Comparison of ENCODE assay signal across 20 mouse cellular contexts in genomic region chr15:30667819-30668587, GRCm38 (mm10).
A peak's percentile ranks its signal among the peaks of the same experiment; 100 is the strongest.
DNase-seq lines count a peak whose midpoint lies in the region; ATAC-seq and TF ChIP-seq lines count a peak whose summit lies in the region.
"Had no signal": no experiment of that assay in that cellular context is flagged by ENCODE, and none has a peak within 500 bp of the region (broad histone marks: within the 10 kb centered on the region; RNA-seq: fewer than 3 reads in every experiment).

No protein-coding gene starts in this region.

- ATAC-seq in forebrain, embryonic 15.5 days (replicated peaks), result peak; percentile 63; the same call in 1 of the 2 replicates
- peak; percentile 49; the same call in 1 of the 2 replicates for ATAC-seq in midbrain, embryonic 12.5 days (ENCODE audit: low FRiP score, low read depth)
- no peak; the same call in 1 of the 2 replicates for ATAC-seq in midbrain, embryonic 11.5 days (ENCODE audit: low FRiP score)
- no peak for ATAC-seq in hindbrain, postnatal 0 days
- ATAC-seq in granulocyte monocyte progenitor cell, adult 5-6 weeks (replicated peaks; ENCODE audit: poor library complexity, severe bottlenecking), result no peak
- ATAC-seq: intestine, embryonic 16.5 days had no signal

- no peak overlapping the region for H3K4me3 ChIP-seq in forebrain, embryonic 15.5 days
- no peak overlapping the region for H3K4me3 ChIP-seq in forebrain, embryonic 10.5 days
- H3K4me3 ChIP-seq in midbrain, embryonic 12.5 days, result no peak overlapping the region
- no peak overlapping the region for H3K4me3 ChIP-seq in midbrain, embryonic 11.5 days (ENCODE audit: low read depth, low read length)
- H3K4me3 ChIP-seq in hindbrain, postnatal 0 days (ENCODE audit: low read length), result no peak overlapping the region
- no peak overlapping the region for H3K4me3 ChIP-seq in limb, embryonic 10.5 days
- H3K4me3 ChIP-seq: liver, embryonic 13.5 days had no signal

- no peaks in the 10 kb centered on the region for H3K9me3 ChIP-seq in forebrain, embryonic 15.5 days
- H3K9me3 ChIP-seq in forebrain, embryonic 10.5 days, result no peaks in the 10 kb centered on the region
- no peaks in the 10 kb centered on the region for H3K9me3 ChIP-seq in midbrain, embryonic 12.5 days
- H3K9me3 ChIP-seq in midbrain, embryonic 11.5 days (ENCODE audit: control insufficient read depth, low read length), result no peaks in the 10 kb centered on the region
- no peaks in the 10 kb centered on the region for H3K9me3 ChIP-seq in hindbrain, postnatal 0 days (ENCODE audit: low read length)
- no peaks in the 10 kb centered on the region for H3K9me3 ChIP-seq in limb, embryonic 10.5 days (replicated peaks)
- H3K9me3 ChIP-seq: liver, embryonic 13.5 days had no signal

- no peaks in the 10 kb centered on the region for H3K27me3 ChIP-seq in forebrain, embryonic 15.5 days
- H3K27me3 ChIP-seq in forebrain, embryonic 10.5 days (ENCODE audit: poor library complexity, severe bottlenecking), result no peaks in the 10 kb centered on the region
- H3K27me3 ChIP-seq in midbrain, embryonic 12.5 days, result no peaks in the 10 kb centered on the region
- no peaks in the 10 kb centered on the region for H3K27me3 ChIP-seq in midbrain, embryonic 11.5 days (ENCODE audit: control insufficient read depth, insufficient read depth, low read length)
- no peaks in the 10 kb centered on the region for H3K27me3 ChIP-seq in hindbrain, postnatal 0 days (ENCODE audit: insufficient read depth, low read length)
- no peaks in the 10 kb centered on the region for H3K27me3 ChIP-seq in limb, embryonic 10.5 days (ENCODE audit: low read depth, poor library complexity, severe bottlenecking)
- H3K27me3 ChIP-seq: liver, embryonic 13.5 days had no signal

- 47% methylated on average over 7 of the region's 7 CpGs for WGBS in forebrain, embryonic 15.5 days
- WGBS in forebrain, embryonic 10.5 days, result 82% methylated on average over 7 of the region's 7 CpGs
- WGBS in midbrain, embryonic 12.5 days, result 71% methylated on average over 7 of the region's 7 CpGs
- WGBS in midbrain, embryonic 11.5 days, result 79% methylated on average over 7 of the region's 7 CpGs
- WGBS in hindbrain, postnatal 0 days, result 59% methylated on average over 7 of the region's 7 CpGs
- WGBS in limb, embryonic 10.5 days, result 86% methylated on average over 7 of the region's 7 CpGs

- DNase-seq in forebrain, embryonic 10.5 days (ENCODE audit: extremely low spot score, low spot score), result no peak
- DNase-seq in midbrain, embryonic 11.5 days (ENCODE audit: low spot score, missing footprints), result no peak
- no peak for DNase-seq in hindbrain, postnatal 0 days (ENCODE audit: low spot score)
- no peak for DNase-seq in limb, embryonic 10.5 days (ENCODE audit: low spot score)
- DNase-seq: adrenal gland, postnatal 36 days; cerebellum, adult 11-12 months; cerebellum, postnatal 10 days; kidney, adult 9 months; kidney, postnatal 25 days; liver, embryonic 13.5 days; lung, adult 2 months; lung, postnatal 14 days; retina, postnatal 1 day; right cerebral cortex, postnatal 25 days; spleen, adult 18-20 months had no signal

- TF ChIP-seq CTCF in hindbrain, postnatal 0 days (IDR thresholded peaks at IDR 0.05; ENCODE audit: low read depth), result no peak

- no peak overlapping the region for H3K4me2 ChIP-seq in forebrain, embryonic 15.5 days (replicated peaks)
- H3K4me2 ChIP-seq in midbrain, embryonic 12.5 days (replicated peaks), result no peak overlapping the region
- no peak overlapping the region for H3K4me2 ChIP-seq in midbrain, embryonic 11.5 days
- no peak overlapping the region for H3K4me2 ChIP-seq in hindbrain, postnatal 0 days (ENCODE audit: low read depth, low read length)
- H3K4me2 ChIP-seq: heart, embryonic 11.5 days; liver, embryonic 13.5 days had no signal

- peak overlapping the region; percentile 17; the same call in 1 of the 2 replicates for H3K27ac ChIP-seq in forebrain, embryonic 15.5 days (replicated peaks)
- H3K27ac ChIP-seq in forebrain, embryonic 10.5 days, result no peak overlapping the region
- H3K27ac ChIP-seq in midbrain, embryonic 12.5 days (replicated peaks), result 0 out of 2 replicates have a peak overlapping the region, but pooled peaks have one; percentile 10
- H3K27ac ChIP-seq in midbrain, embryonic 11.5 days (ENCODE audit: low read depth, low read length), result no peak overlapping the region
- peak overlapping the region; percentile 36; the same call in 1 of the 2 replicates for H3K27ac ChIP-seq in hindbrain, postnatal 0 days
- no peak overlapping the region for H3K27ac ChIP-seq in limb, embryonic 10.5 days
- H3K27ac ChIP-seq: liver, embryonic 13.5 days had no signal

- H3K36me3 ChIP-seq in forebrain, embryonic 15.5 days, result no peaks in the 10 kb centered on the region
- no peaks in the 10 kb centered on the region; the same call in 1 of the 2 replicates for H3K36me3 ChIP-seq in forebrain, embryonic 10.5 days (replicated peaks)
- H3K36me3 ChIP-seq in midbrain, embryonic 12.5 days, result no peaks in the 10 kb centered on the region
- H3K36me3 ChIP-seq in midbrain, embryonic 11.5 days (ENCODE audit: control insufficient read depth, insufficient read depth, low read length), result no peaks in the 10 kb centered on the region
- no peaks in the 10 kb centered on the region for H3K36me3 ChIP-seq in hindbrain, postnatal 0 days (ENCODE audit: insufficient read depth, low read length)
- H3K36me3 ChIP-seq in limb, embryonic 10.5 days, result no peaks in the 10 kb centered on the region
- H3K36me3 ChIP-seq: liver, embryonic 13.5 days had no signal

- H3K9ac ChIP-seq in forebrain, embryonic 15.5 days (replicated peaks), result no peak overlapping the region
- H3K9ac ChIP-seq in midbrain, embryonic 12.5 days (replicated peaks), result no peak overlapping the region
- H3K9ac ChIP-seq in midbrain, embryonic 11.5 days (ENCODE audit: low read length), result no peak overlapping the region
- no peak overlapping the region for H3K9ac ChIP-seq in hindbrain, postnatal 0 days (replicated peaks; ENCODE audit: low read length)
- H3K9ac ChIP-seq: liver, embryonic 13.5 days had no signal

- 0 out of 2 replicates have a peak, but pooled peaks cover 11% of the 10 kb centered on the region for H3K4me1 ChIP-seq in forebrain, embryonic 15.5 days
- 0 out of 2 replicates have a peak, but pooled peaks cover 4% of the 10 kb centered on the region for H3K4me1 ChIP-seq in forebrain, embryonic 10.5 days
- 0 out of 2 replicates have a peak, but pooled peaks cover 4% of the 10 kb centered on the region for H3K4me1 ChIP-seq in midbrain, embryonic 12.5 days
- H3K4me1 ChIP-seq in midbrain, embryonic 11.5 days (ENCODE audit: control insufficient read depth, insufficient read depth, low read length), result no peaks in the 10 kb centered on the region
- H3K4me1 ChIP-seq in hindbrain, postnatal 0 days (ENCODE audit: insufficient read depth, low read length), result no peaks in the 10 kb centered on the region
- no peaks in the 10 kb centered on the region for H3K4me1 ChIP-seq in limb, embryonic 10.5 days
- H3K4me1 ChIP-seq: liver, embryonic 13.5 days had no signal

Comparison
In these comparisons a context has a peak if more than half of its experiments do, and no peak if none do; other contexts are left out.
1. ATAC-seq: peak in forebrain, embryonic 15.5 days (single experiment) and midbrain, embryonic 12.5 days (single experiment); none in midbrain, embryonic 11.5 days (single experiment), hindbrain, postnatal 0 days (single experiment) and granulocyte monocyte progenitor cell, adult 5-6 weeks (single experiment).
2. H3K27ac ChIP-seq: peak in forebrain, embryonic 15.5 days (single experiment), midbrain, embryonic 12.5 days (single experiment) and hindbrain, postnatal 0 days (single experiment); none in forebrain, embryonic 10.5 days (single experiment), midbrain, embryonic 11.5 days (single experiment) and limb, embryonic 10.5 days (single experiment).